Comparison of ENCODE assay signal across 24 mouse cellular contexts in genomic region chr14:49283784-49284655, GRCm38 (mm10). TPM values are rescaled to one million over a fixed set of nuclear protein-coding genes. Genes with fewer than 3 reads are reported as not detected.
A peak's percentile ranks its signal among the peaks of the same experiment; 100 is the strongest.
DNase-seq lines count a peak whose midpoint lies in the region; ATAC-seq and TF ChIP-seq lines count a peak whose summit lies in the region.
"Had no signal": no experiment of that assay in that cellular context is flagged by ENCODE, and none has a peak within 500 bp of the region (broad histone marks: within the 10 kb centered on the region; RNA-seq: fewer than 3 reads in every experiment).

No protein-coding gene starts in this region.

- no peaks in the 10 kb centered on the region for H3K36me3 ChIP-seq in kidney, adult 2 months (ENCODE audit: control insufficient read depth, insufficient read depth, low read length)
- no peaks in the 10 kb centered on the region for H3K36me3 ChIP-seq in kidney, embryonic 14.5 days (ENCODE audit: control insufficient read depth, insufficient read depth, low read length)
- H3K36me3 ChIP-seq: embryonic facial prominence, embryonic 10.5 days; heart, embryonic 15.5 days; hindbrain, embryonic 15.5 days; limb, embryonic 13.5 days; liver, embryonic 13.5 days; lung, embryonic 15.5 days had no signal

- no peak for TF ChIP-seq CTCF in kidney, adult 2 months (conservative IDR thresholded peaks at IDR 0.05; ENCODE audit: insufficient read depth, insufficient read length, low read depth, low read length)

- DNase-seq in kidney, adult 2 months, result peak; percentile 24
- peak; percentile 55 for DNase-seq in right cerebral cortex, adult 18-20 months
- no peak for DNase-seq in right cerebral cortex, postnatal 4 days
- DNase-seq in right cerebral cortex, adult 2 months (ENCODE audit: low spot score in 2 of 2), result peak; percentile 31 to 35
- no peak for DNase-seq in layer of hippocampus, postnatal 10 days (ENCODE audit: low spot score in 2 of 2)
- DNase-seq in cerebellum, adult 9-10 months, result no peak
- DNase-seq: cerebellum, adult 2 months; gastrocnemius, postnatal 36 days; heart, postnatal 4 days; liver, embryonic 13.5 days; retina, postnatal 1 day had no signal

- 69% methylated on average over 7 of the region's 7 CpGs for WGBS in kidney, adult 2 months
- 88% methylated on average over 7 of the region's 7 CpGs for WGBS in kidney, embryonic 14.5 days

- TF ChIP-seq POLR2A in kidney, adult 2 months (IDR thresholded peaks at IDR 0.05; ENCODE audit: low read depth, low read length), result no peak

- no peak overlapping the region for H3K4me3 ChIP-seq in kidney, adult 2 months (ENCODE audit: insufficient read depth, low read depth, low read length)
- H3K4me3 ChIP-seq in kidney, embryonic 14.5 days (ENCODE audit: low read length), result no peak overlapping the region
- H3K4me3 ChIP-seq: embryonic facial prominence, embryonic 10.5 days; heart, embryonic 15.5 days; hindbrain, embryonic 15.5 days; limb, embryonic 13.5 days; liver, embryonic 13.5 days; lung, embryonic 15.5 days had no signal

- no peaks in the 10 kb centered on the region; the same call in 1 of the 2 replicates for H3K4me1 ChIP-seq in kidney, adult 2 months (ENCODE audit: control insufficient read depth, insufficient read depth, low read length)
- no peaks in the 10 kb centered on the region for H3K4me1 ChIP-seq in kidney, embryonic 14.5 days (ENCODE audit: control insufficient read depth, insufficient read depth, low read length)
- H3K4me1 ChIP-seq: embryonic facial prominence, embryonic 10.5 days; heart, embryonic 15.5 days; hindbrain, embryonic 15.5 days; limb, embryonic 13.5 days; liver, embryonic 13.5 days; lung, embryonic 15.5 days had no signal

- H3K4me2 ChIP-seq in kidney, embryonic 14.5 days (replicated peaks; ENCODE audit: low read depth, low read length), result no peak overlapping the region
- H3K4me2 ChIP-seq: heart, embryonic 15.5 days; hindbrain, embryonic 15.5 days; limb, embryonic 13.5 days; liver, embryonic 13.5 days; lung, embryonic 15.5 days; midbrain, embryonic 11.5 days had no signal

- H3K27me3 ChIP-seq in kidney, adult 2 months (replicated peaks; ENCODE audit: control insufficient read depth, insufficient read depth, low read length), result no peaks in the 10 kb centered on the region; the same call in 1 of the 2 replicates
- no peaks in the 10 kb centered on the region for H3K27me3 ChIP-seq in kidney, embryonic 14.5 days (ENCODE audit: control insufficient read depth, insufficient read depth, low read length)
- H3K27me3 ChIP-seq: heart, embryonic 15.5 days; hindbrain, embryonic 15.5 days; limb, embryonic 13.5 days; liver, embryonic 13.5 days; lung, embryonic 15.5 days had no signal

- no peak overlapping the region for H3K27ac ChIP-seq in kidney, adult 2 months (ENCODE audit: insufficient read depth, low read depth, low read length)
- no peak overlapping the region for H3K27ac ChIP-seq in kidney, embryonic 14.5 days (ENCODE audit: low read depth, low read length)
- H3K27ac ChIP-seq: embryonic facial prominence, embryonic 10.5 days; heart, embryonic 15.5 days; hindbrain, embryonic 15.5 days; limb, embryonic 13.5 days; liver, embryonic 13.5 days; lung, embryonic 15.5 days had no signal

- H3K9me3 ChIP-seq in kidney, embryonic 14.5 days (ENCODE audit: control insufficient read depth, low read length), result no peaks in the 10 kb centered on the region
- H3K9me3 ChIP-seq: embryonic facial prominence, embryonic 10.5 days; heart, embryonic 15.5 days; hindbrain, embryonic 15.5 days; limb, embryonic 13.5 days; liver, embryonic 13.5 days; lung, embryonic 15.5 days had no signal

- H3K9ac ChIP-seq in kidney, embryonic 14.5 days (ENCODE audit: low read depth, low read length), result no peak overlapping the region
- H3K9ac ChIP-seq: heart, embryonic 15.5 days; hindbrain, embryonic 15.5 days; limb, embryonic 13.5 days; liver, embryonic 13.5 days; lung, embryonic 15.5 days had no signal

- no peak for ATAC-seq in kidney, embryonic 14.5 days (ENCODE audit: low FRiP score, low TSS enrichment)

RNA-seq across cellular contexts. Expression of gene ccdc198, which starts 38.7 kb away (rescaled TPM):
- polyA plus RNA-seq in kidney, adult 2 months (2012; rRNA removed), result 45.1 and 53.1 TPM in 2 replicates
- 81.9 and 89.6 TPM in 2 replicates for polyA plus RNA-seq in kidney, embryonic 14.5 days (2014; fragmentation: Nextera tagmentation; extraction: Ambion mirVana)
- total RNA-seq in layer of hippocampus, postnatal 10 days (2021), result not detected
- total RNA-seq: adrenal gland, adult 18-20 months; common myeloid progenitor, adult 5-6 weeks; gastrocnemius, postnatal 36 days; heart, adult 8-10 months; heart, postnatal 4 days; layer of hippocampus, postnatal 25 days; monocyte, adult 5-6 weeks had no signal
- polyA plus RNA-seq: cerebellum, adult 2 months; embryonic facial prominence, embryonic 10.5 days; hindbrain, embryonic 15.5 days; urinary bladder, adult 2 months had no signal

Comparison
In these comparisons a context has a peak if more than half of its experiments do, and no peak if none do; other contexts are left out.
1. DNase-seq: peak in kidney, adult 2 months (single experiment), right cerebral cortex, adult 18-20 months (single experiment) and right cerebral cortex, adult 2 months (2 of 2); none in right cerebral cortex, postnatal 4 days (single experiment), layer of hippocampus, postnatal 10 days (0 of 2) and cerebellum, adult 9-10 months (single experiment).